Mouse (Mus musculus) Patski (cell line): ENCODE measurements around the gene 1700019N19Rik. TPM values are rescaled to one million over a fixed set of nuclear protein-coding genes. Genes with fewer than 3 reads are reported as not detected.

Source experiments
- ATAC-seq: fragments of 100-300 bp; one replicate; pipeline ENCODE4 v1.8.0; 2021
- CTCF ChIA-PET: fragments of 350-600 bp; sonication (Branson Sonifier 250); formaldehyde crosslinking; loops from one replicate; lab custom pipeline; 2022; ENCODE audit warnings: inconsistent platforms; lab: Charles Lee
- POLR2A ChIA-PET: fragments of 350-600 bp; sonication (Branson Sonifier 250); formaldehyde crosslinking; loops from one replicate; lab custom pipeline; 2022; ENCODE audit warnings: antibody characterized with exemption, inconsistent platforms; lab: Charles Lee
- DNase-seq: peaks from one replicate; pipeline ENCODE4 v3.0.0-alpha.2; 2011; ENCODE audit warnings: low read depth, low spot score
- H3K27me3 ChIP-seq: fragments of 371-371 bp; one replicate; pipeline ENCODE4 v1.5.1; 2021
- CTCF ChIP-seq: fragments of 100-300 bp; IDR thresholded peaks from one replicate; pipeline ENCODE4 v1.5.1; 2021
- in situ Hi-C: fragments of 300-500 bp; cut with MboI; formaldehyde crosslinking; loops from 3 replicates; pipeline ENCODE4 v1.11.1; 2018; ENCODE audit warnings: low pct_unique_long_range_greater_than_20kb, mixed read lengths
- polyA plus RNA-seq: library from polyadenylated mRNA; unstranded; gene quantifications from one replicate; pipeline ENCODE4 v1.2.3, GENCODE M21; 2021

The 1700019N19Rik gene
- polyA plus RNA-seq, 1 experiment from 2014 or later = not detected

GRCm38 (mm10) chr19:58759423-58759822 is 34.8 kb downstream of the 1700019N19Rik start, which contains the start of gene Pnliprp2:
TSS of gene Pnliprp2 (plus strand) at chr19:58759719.
- ChIA-PET CTCF (no interaction called here), POLR2A (no interaction called here)
- DNase-seq = no peak
- H3K27me3 ChIP-seq = peaks cover 15% of the 10 kb centered on the region
- in situ Hi-C loops = no loop called here
- ATAC-seq = no peak
- TF ChIP-seq CTCF = no peak

DNA sequence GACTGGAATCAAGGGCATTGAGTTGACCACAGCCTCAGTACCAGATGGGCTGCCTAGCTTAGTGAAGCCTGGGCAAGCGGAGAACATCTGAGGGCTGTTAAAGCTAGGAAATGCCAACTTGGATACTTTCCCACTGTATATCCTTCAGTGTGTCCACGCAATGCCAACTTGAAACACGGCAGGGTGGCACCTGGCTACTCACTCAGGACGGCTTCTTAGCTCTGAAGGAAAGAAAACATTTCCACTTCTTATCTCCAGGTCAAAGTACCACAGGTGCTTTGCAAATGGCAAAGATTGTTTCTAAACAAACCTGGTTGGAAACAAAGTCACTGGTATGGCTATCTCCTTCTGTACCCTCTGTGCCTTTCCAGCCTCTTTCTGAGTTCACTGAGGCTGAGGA is 35.4 kb downstream of the 1700019N19Rik start:
- no peak for ATAC-seq
- no peak for TF ChIP-seq CTCF
- ChIA-PET CTCF (no interaction called here), POLR2A (no interaction called here)
- no peak for DNase-seq
- H3K27me3 ChIP-seq = peaks cover 9% of the 10 kb centered on the region
- in situ Hi-C loops = no loop called here

DNA sequence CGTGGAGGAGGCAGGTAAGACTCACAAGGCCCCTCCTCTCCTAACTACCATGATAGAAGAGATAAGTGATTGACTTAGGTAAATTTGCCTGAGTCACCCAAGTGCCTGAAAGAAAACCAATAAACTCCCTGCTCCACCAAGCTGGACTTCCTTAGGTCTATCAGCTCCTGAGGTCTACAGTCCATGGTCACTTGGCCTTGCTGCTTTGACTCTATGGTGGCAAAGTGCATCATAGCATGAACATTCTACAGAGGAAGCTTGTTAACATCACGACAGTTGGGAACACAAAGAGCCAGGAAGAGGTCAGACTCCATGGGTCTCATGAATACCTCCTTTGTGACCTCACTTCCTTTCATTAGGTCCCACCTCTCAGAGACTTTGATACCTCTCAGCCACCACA is 42.8 kb downstream of the 1700019N19Rik start:
- CTCF ChIA-PET = interaction anchor here (0.7 kb wide), 1 partner anchor 10 kb away, joined by 3 read pairs; no protein-coding TSS in a partner anchor
- ATAC-seq (no peak), DNase-seq (no peak)
- H3K27me3 ChIP-seq = peaks cover 8% of the 10 kb centered on the region
- no peak for TF ChIP-seq CTCF
- in situ Hi-C loops = no loop called here
- POLR2A ChIA-PET = interaction anchor here (0.5 kb wide), 1 partner anchor 28 kb away, joined by 3 read pairs; no protein-coding TSS in a partner anchor

GRCm38 (mm10) chr19:58750822-58751221 is 43.4 kb downstream of the 1700019N19Rik start:
- no peak for TF ChIP-seq CTCF
- ATAC-seq = no peak
- DNase-seq = no peak
- ChIA-PET CTCF (no interaction called here), POLR2A (interaction anchor here (0.5 kb wide), 1 partner anchor 29 kb away, joined by 3 read pairs; no protein-coding TSS in a partner anchor)
- H3K27me3 ChIP-seq = peaks cover 8% of the 10 kb centered on the region
- in situ Hi-C loops = no loop called here

DNA sequence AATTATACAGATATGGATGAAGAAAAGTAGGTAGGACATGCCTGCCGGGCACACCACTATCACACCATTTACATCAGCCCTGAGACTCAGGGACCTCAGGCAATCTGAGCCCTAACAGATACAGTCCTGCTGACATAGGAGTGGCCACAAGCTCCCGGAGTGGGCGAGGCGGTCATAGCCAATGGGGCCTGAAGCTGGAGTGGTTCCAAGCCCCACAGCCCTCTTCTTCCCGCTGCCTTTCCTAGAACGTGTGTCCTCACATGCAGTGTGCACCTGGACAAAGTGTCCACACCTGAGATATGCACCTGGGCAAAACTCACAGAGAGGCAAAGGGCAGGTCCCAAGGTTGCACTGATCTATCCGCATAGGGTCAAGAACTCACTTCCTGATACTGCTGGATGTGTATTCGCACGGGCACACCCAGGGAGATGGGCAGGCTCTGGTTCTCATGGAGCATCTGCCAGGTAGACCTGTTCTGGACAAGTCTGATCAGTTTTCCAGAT is 46.7 kb downstream of the 1700019N19Rik start:
- ATAC-seq (no peak), DNase-seq (no peak)
- in situ Hi-C loops = no loop called here
- TF ChIP-seq CTCF = no peak
- peaks cover 18% of the 10 kb centered on the region for H3K27me3 ChIP-seq
- ChIA-PET CTCF (no interaction called here), POLR2A (no interaction called here)

DNA sequence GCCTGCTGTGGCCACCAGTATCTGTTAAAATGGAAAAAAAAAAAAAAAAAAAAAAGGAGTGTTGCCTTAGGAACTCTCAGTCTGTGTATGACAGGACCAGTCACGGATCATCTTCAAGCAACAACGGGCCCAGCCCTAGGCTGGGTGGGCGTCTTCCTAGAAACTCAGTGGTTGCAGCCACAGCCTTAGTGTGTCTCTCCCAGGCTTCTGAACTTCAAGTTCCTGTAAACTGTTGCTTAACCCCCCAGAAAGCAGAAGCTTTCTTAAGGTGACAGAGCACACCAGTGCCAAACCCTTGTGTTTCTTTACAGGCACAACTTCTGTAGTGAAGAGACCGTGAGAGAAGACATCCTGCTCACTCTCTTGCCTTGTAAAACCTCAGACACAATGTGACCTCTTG is 50.5 kb downstream of the 1700019N19Rik start:
- ATAC-seq (no peak), DNase-seq (no peak)
- POLR2A ChIA-PET = no interaction called here
- in situ Hi-C loops = no loop called here
- TF ChIP-seq CTCF = no peak
- peaks cover 11% of the 10 kb centered on the region for H3K27me3 ChIP-seq
- CTCF ChIA-PET = interaction anchor here (0.7 kb wide), 1 partner anchor 9 kb away, joined by 3 read pairs; no protein-coding TSS in a partner anchor

- ATAC-seq (no peak), DNase-seq (no peak)
- ChIA-PET POLR2A (no interaction called here), CTCF (no interaction called here)
- in situ Hi-C loops = no loop called here
- H3K27me3 ChIP-seq = peaks cover 11% of the 10 kb centered on the region
- no peak for TF ChIP-seq CTCF
Observed at GRCm38 (mm10) chr19:58742711-58743110, 51.5 kb downstream of the 1700019N19Rik start.

DNA sequence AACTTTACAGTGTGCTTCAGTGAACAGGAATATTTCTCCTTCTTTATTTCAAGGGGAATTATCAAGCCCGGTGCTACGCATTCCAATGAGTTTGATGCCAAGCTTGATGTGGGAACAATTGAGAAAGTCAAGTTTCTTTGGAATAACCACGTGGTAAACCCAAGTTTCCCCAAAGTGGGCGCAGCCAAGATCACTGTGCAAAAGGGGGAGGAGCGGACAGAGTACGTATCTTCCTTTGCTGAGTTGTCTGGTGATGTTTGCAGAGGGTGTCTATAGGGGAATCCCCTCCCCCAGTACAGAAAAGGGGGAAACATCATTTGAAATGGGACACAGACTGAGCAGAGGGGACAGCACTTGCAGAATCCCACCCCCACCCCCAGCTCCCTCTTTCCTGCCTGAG is 53.2 kb downstream of the 1700019N19Rik start:
- ATAC-seq (no peak), DNase-seq (no peak)
- POLR2A ChIA-PET = no interaction called here
- CTCF ChIA-PET = no interaction called here
- peaks cover 23% of the 10 kb centered on the region for H3K27me3 ChIP-seq
- TF ChIP-seq CTCF = no peak
- in situ Hi-C loops = no loop called here

DNA sequence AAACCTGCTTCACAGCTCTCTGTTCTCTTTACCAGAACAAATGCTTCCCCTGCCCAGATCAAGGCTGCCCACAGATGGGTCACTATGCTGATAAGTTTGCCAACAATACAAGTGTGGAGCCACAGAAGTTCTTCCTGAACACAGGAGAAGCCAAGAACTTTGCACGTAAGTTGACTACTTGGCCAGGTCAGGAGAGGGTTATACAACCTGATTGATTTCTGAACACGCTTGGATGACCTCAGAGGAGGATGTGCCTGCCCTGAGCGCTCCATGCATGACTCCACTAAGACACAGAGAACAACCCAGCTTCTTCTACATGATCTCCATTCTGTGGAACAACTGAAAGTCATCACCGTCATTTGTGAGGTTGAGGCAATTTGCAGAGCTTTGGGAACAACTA is 56.1 kb downstream of the 1700019N19Rik start:
- TF ChIP-seq CTCF = no peak
- ChIA-PET POLR2A (interaction anchor here (0.7 kb wide), 1 partner anchor 1200 kb away, joined by 3 read pairs; no protein-coding TSS in a partner anchor), CTCF (interaction anchor here (1.0 kb wide), 1 partner anchor 8 kb away, joined by 3 read pairs; no protein-coding TSS in a partner anchor)
- in situ Hi-C loops = no loop called here
- ATAC-seq (no peak), DNase-seq (no peak)
- peaks cover 32% of the 10 kb centered on the region for H3K27me3 ChIP-seq

Other genes with a start within 250 kb of the 1700019N19Rik start
- not detected for gene Pnlip, start 142.0 kb downstream of the 1700019N19Rik start, polyA plus RNA-seq
- not detected for gene Pnliprp1, start 65.6 kb downstream of the 1700019N19Rik start, polyA plus RNA-seq
- not detected for gene Pnliprp2, start 34.7 kb downstream of the 1700019N19Rik start, polyA plus RNA-seq
- gene Eno4, start 149.0 kb upstream of the 1700019N19Rik start, polyA plus RNA-seq = 0.92 TPM
- gene Hspa12a, start 149.2 kb upstream of the 1700019N19Rik start, polyA plus RNA-seq = 1.1 TPM